Mouse (Mus musculus) intestine, embryonic 15.5 days (tissue): ENCODE results near the gene Taar6. TPM values are rescaled to one million over a fixed set of nuclear protein-coding genes. Genes with fewer than 3 reads are reported as not detected.

ENCODE experiments used
- ATAC-seq: fragments of 200-750 bp; cut with Nextera tagmentation; 2 replicates; pipeline ENCODE4 v1.8.0; 2017; ENCODE audit warnings: moderate TSS enrichment, moderate library complexity
- H3K27ac ChIP-seq: fragments of 300-500 bp; sonication (generic); 2 replicates; pipeline ENCODE4 v1.5.1; 2015; ENCODE audit warnings: mild to moderate bottlenecking, inconsistent platforms
- H3K27me3 ChIP-seq: fragments of 300-500 bp; sonication (generic); replicated peaks from 2 replicates; pipeline ENCODE4 v1.6.1; 2015; ENCODE audit warnings: inconsistent platforms
- H3K36me3 ChIP-seq: fragments of 300-500 bp; sonication (generic); 2 replicates; pipeline ENCODE4 v1.6.1; 2015; ENCODE audit warnings: inconsistent platforms
- H3K4me1 ChIP-seq: fragments of 300-500 bp; sonication (generic); replicated peaks from 2 replicates; pipeline ENCODE4 v1.6.1; 2015; ENCODE audit warnings: inconsistent platforms
- H3K4me2 ChIP-seq: fragments of 300-500 bp; sonication (generic); replicated peaks from 2 replicates; pipeline ENCODE4 v1.6.1; 2015; ENCODE audit warnings: mild to moderate bottlenecking, inconsistent platforms
- H3K4me3 ChIP-seq: fragments of 300-500 bp; sonication (generic); replicated peaks from 2 replicates; pipeline ENCODE4 v1.5.1; 2015; ENCODE audit warnings: inconsistent platforms
- H3K9ac ChIP-seq: fragments of 300-500 bp; sonication (generic); 2 replicates; pipeline ENCODE4 v1.6.1; 2015; ENCODE audit warnings: inconsistent platforms
- H3K9me3 ChIP-seq: fragments of 300-500 bp; sonication (generic); 2 replicates; pipeline ENCODE4 v1.6.1; 2016; ENCODE audit warnings: inconsistent platforms
- WGBS: fragments of 180-500 bp; shearing (Covaris S2); methylation state at CpG from one replicate; pipeline ENCODE4 v1.1.7; 2015; 5-methylcytosine and 5-hydroxymethylcytosine counted together
- polyA plus RNA-seq: library from polyadenylated mRNA; unstranded; fragments of >200 nt; fragmentation: Nextera tagmentation; extraction: Ambion mirVana; gene quantifications from 2 replicates; pipeline ENCODE4 v1.2.1, GENCODE M21; 2015

Taar6 gene
- polyA plus RNA-seq, 1 experiment from 2014 or later: not detected

GRCm38 (mm10) chr10:23964921-23965610, 20.4 kb downstream of the Taar6 start:
- Histone ChIP-seq H3K27me3 (no peaks in the 10 kb centered on the region), H3K9ac (no peak overlapping the region), H3K4me2 (no peak overlapping the region), H3K9me3 (no peaks in the 10 kb centered on the region), H3K27ac (no peak overlapping the region), H3K4me1 (no peaks in the 10 kb centered on the region), H3K4me3 (no peak overlapping the region), H3K36me3 (no peaks in the 10 kb centered on the region)
- WGBS: 79% methylated on average over 6 of the region's 6 CpGs
- no peak for ATAC-seq

GRCm38 (mm10) chr10:23963444-23963843, 22.0 kb downstream of the Taar6 start:
- no peaks in the 10 kb centered on the region for H3K36me3 ChIP-seq
- no peak overlapping the region for H3K4me2 ChIP-seq
- ATAC-seq: no peak
- no peaks in the 10 kb centered on the region for H3K4me1 ChIP-seq
- no peak overlapping the region for H3K4me3 ChIP-seq
- H3K27ac ChIP-seq: no peak overlapping the region
- no peaks in the 10 kb centered on the region for H3K27me3 ChIP-seq
- no peak overlapping the region for H3K9ac ChIP-seq
- no peaks in the 10 kb centered on the region for H3K9me3 ChIP-seq
- 44% methylated on average over 3 of the region's 3 CpGs for WGBS

- H3K9me3 ChIP-seq: no peaks in the 10 kb centered on the region
- H3K4me3 ChIP-seq: no peak within 1 kb of the TSS
- no peak for ATAC-seq
- H3K27ac ChIP-seq: no peak within 1 kb of the TSS
- no peaks in the 10 kb centered on the region for H3K27me3 ChIP-seq
- H3K4me1 ChIP-seq: no peaks in the 10 kb centered on the region
- no peak within 1 kb of the TSS for H3K4me2 ChIP-seq
- WGBS: 91% methylated on average over 13 of the region's 13 CpGs
- no peaks in the 10 kb centered on the region for H3K36me3 ChIP-seq
- H3K9ac ChIP-seq: no peak within 1 kb of the TSS
These were observed 25.0 kb downstream of the Taar6 start, which contains the start of gene Taar4 for GRCm38 (mm10) chr10:23960444-23960915. Taar4 (plus strand) TSS chr10:23960494.

GRCm38 (mm10) chr10:23959071-23959470, 26.4 kb downstream of the Taar6 start:
- Histone ChIP-seq H3K9me3 (no peaks in the 10 kb centered on the region), H3K27ac (no peak overlapping the region), H3K27me3 (no peaks in the 10 kb centered on the region), H3K4me2 (no peak overlapping the region), H3K9ac (no peak overlapping the region), H3K4me1 (no peaks in the 10 kb centered on the region), H3K36me3 (no peaks in the 10 kb centered on the region), H3K4me3 (no peak overlapping the region)
- peak; percentile 84 for ATAC-seq
- 42% methylated on average over 3 of the region's 3 CpGs for WGBS

GRCm38 (mm10) chr10:23951714-23952113, 33.7 kb downstream of the Taar6 start:
- no peak for ATAC-seq
- Histone ChIP-seq H3K9ac (no peak overlapping the region), H3K4me2 (no peak overlapping the region), H3K36me3 (no peaks in the 10 kb centered on the region), H3K4me1 (no peaks in the 10 kb centered on the region), H3K9me3 (no peaks in the 10 kb centered on the region), H3K27ac (no peak overlapping the region), H3K27me3 (no peaks in the 10 kb centered on the region), H3K4me3 (no peak overlapping the region)
- WGBS: 81% methylated on average over 6 of the region's 6 CpGs

- H3K4me2 ChIP-seq: no peak within 1 kb of the TSS
- no peaks in the 10 kb centered on the region for H3K4me1 ChIP-seq
- no peaks in the 10 kb centered on the region for H3K27me3 ChIP-seq
- no peak within 1 kb of the TSS for H3K9ac ChIP-seq
- H3K4me3 ChIP-seq: no peak within 1 kb of the TSS
- no peaks in the 10 kb centered on the region for H3K9me3 ChIP-seq
- no peak within 1 kb of the TSS for H3K27ac ChIP-seq
- no peak for ATAC-seq
- no peaks in the 10 kb centered on the region for H3K36me3 ChIP-seq
- 90% methylated on average over 16 of the region's 16 CpGs for WGBS
These were observed 35.9 kb downstream of the Taar6 start, which contains the start of gene Taar3 for GRCm38 (mm10) chr10:23949508-23950005. Taar3 (plus strand) TSS chr10:23949558.

- Histone ChIP-seq H3K9me3 (no peaks in the 10 kb centered on the region), H3K4me1 (no peaks in the 10 kb centered on the region), H3K4me2 (no peak overlapping the region), H3K36me3 (no peaks in the 10 kb centered on the region), H3K4me3 (no peak overlapping the region), H3K27ac (no peak overlapping the region), H3K9ac (no peak overlapping the region), H3K27me3 (no peaks in the 10 kb centered on the region)
- 58% methylated on average over 7 of the region's 7 CpGs for WGBS
- ATAC-seq: no peak
These were observed 37.4 kb downstream of the Taar6 start for GRCm38 (mm10) chr10:23948026-23948425.

GRCm38 (mm10) chr10:23942465-23942864, 43.0 kb downstream of the Taar6 start:
- Histone ChIP-seq H3K4me2 (no peak overlapping the region), H3K9me3 (no peaks in the 10 kb centered on the region), H3K9ac (no peak overlapping the region), H3K36me3 (no peaks in the 10 kb centered on the region), H3K4me3 (no peak overlapping the region), H3K4me1 (no peaks in the 10 kb centered on the region), H3K27me3 (no peaks in the 10 kb centered on the region), H3K27ac (no peak overlapping the region)
- no peak for ATAC-seq
- 77% methylated on average over 5 of the region's 5 CpGs for WGBS

- no peak within 1 kb of the TSS for H3K27ac ChIP-seq
- H3K4me2 ChIP-seq: no peak within 1 kb of the TSS
- H3K4me3 ChIP-seq: no peak within 1 kb of the TSS
- H3K4me1 ChIP-seq: no peaks in the 10 kb centered on the region
- ATAC-seq: no peak
- 49% methylated on average over 6 of the region's 6 CpGs for WGBS
- no peak within 1 kb of the TSS for H3K9ac ChIP-seq
- no peaks in the 10 kb centered on the region for H3K27me3 ChIP-seq
- H3K9me3 ChIP-seq: no peaks in the 10 kb centered on the region
- H3K36me3 ChIP-seq: no peaks in the 10 kb centered on the region
These were observed 47.1 kb downstream of the Taar6 start, which contains the start of gene Taar2 for GRCm38 (mm10) chr10:23938312-23938711. Taar2 (plus strand) TSS chr10:23938572.

GRCm38 (mm10) chr10:23937613-23938012, 47.8 kb downstream of the Taar6 start:
- Histone ChIP-seq H3K4me3 (no peak overlapping the region), H3K4me1 (no peaks in the 10 kb centered on the region), H3K9me3 (no peaks in the 10 kb centered on the region), H3K4me2 (no peak overlapping the region), H3K36me3 (no peaks in the 10 kb centered on the region), H3K27me3 (no peaks in the 10 kb centered on the region), H3K9ac (no peak overlapping the region), H3K27ac (no peak overlapping the region)
- ATAC-seq: no peak
- 33% methylated on average over 4 of the region's 4 CpGs for WGBS

Other genes with a start within 250 kb of the Taar6 start
- gene Rps12, start 198.4 kb downstream of the Taar6 start, polyA plus RNA-seq: 195 and 208 TPM in 2 replicates
- gene Slc18b1, start 188.7 kb downstream of the Taar6 start, polyA plus RNA-seq: 15.8 and 17.0 TPM in 2 replicates
- 0.24 and 0.28 TPM in 2 replicates for gene Vnn3, start 134.2 kb downstream of the Taar6 start, polyA plus RNA-seq
- gene Vnn1, start 91.0 kb downstream of the Taar6 start, polyA plus RNA-seq: 1.9 and 2.4 TPM in 2 replicates
- not detected in 2 replicates for gene Taar1, start 65.3 kb downstream of the Taar6 start, polyA plus RNA-seq
- 0.14 and 0.21 TPM in 2 replicates for gene Taar2, start 47.1 kb downstream of the Taar6 start, polyA plus RNA-seq
- not detected in 2 replicates for gene Taar3, start 36.1 kb downstream of the Taar6 start, polyA plus RNA-seq
- gene Taar4, start 25.2 kb downstream of the Taar6 start, polyA plus RNA-seq: not detected in 2 replicates
- gene Taar5, start 14.9 kb downstream of the Taar6 start, polyA plus RNA-seq: not detected in 2 replicates
- gene Taar7a, start 7.8 kb upstream of the Taar6 start, polyA plus RNA-seq: not detected in 2 replicates
- gene Taar7b, start 14.3 kb upstream of the Taar6 start, polyA plus RNA-seq: not detected in 2 replicates
- not detected in 2 replicates for gene Taar7d, start 41.6 kb upstream of the Taar6 start, polyA plus RNA-seq
- gene Taar7e, start 52.0 kb upstream of the Taar6 start, polyA plus RNA-seq: not detected in 2 replicates
- not detected in 2 replicates for gene Taar7f, start 63.9 kb upstream of the Taar6 start, polyA plus RNA-seq
- not detected in 2 replicates for gene Taar8a, start 90.9 kb upstream of the Taar6 start, polyA plus RNA-seq
- gene Taar8b, start 106.6 kb upstream of the Taar6 start, polyA plus RNA-seq: not detected in 2 replicates
- not detected in 2 replicates for gene Taar8c, start 116.3 kb upstream of the Taar6 start, polyA plus RNA-seq
- gene Taar9, start 123.9 kb upstream of the Taar6 start, polyA plus RNA-seq: not detected in 2 replicates
- 123 and 127 TPM in 2 replicates for gene Stx7, start 163.7 kb upstream of the Taar6 start, polyA plus RNA-seq
- 14.2 and 14.7 TPM in 2 replicates for gene Moxd1, start 237.9 kb upstream of the Taar6 start, polyA plus RNA-seq